Mouse (Mus musculus) liver, embryonic 14.5 days (tissue): Measurements from ENCODE around the gene Catip. TPM values are rescaled to one million over a fixed set of nuclear protein-coding genes. Genes with fewer than 3 reads are reported as not detected.
A peak's percentile ranks its signal among the peaks of the same experiment; 100 is the strongest.

Source experiments
- ATAC-seq: fragments of 200-750 bp; cut with Nextera tagmentation; 2 replicates; pipeline ENCODE4 v1.8.0; 2017; ENCODE audit warnings: moderate number of reproducible peaks, mild to moderate bottlenecking, moderate library complexity; ENCODE audit not compliant: insufficient read depth
- DNase-seq, 3 experiments: peaks; one replicate each; pipeline ENCODE4 v3.0.0-alpha.2; 2012 to 2013; ENCODE audit warnings: low read depth in 3 of 3, low spot score in 3 of 3
- H3K27ac ChIP-seq: fragments of 300-500 bp; sonication (generic); 2 replicates; pipeline ENCODE4 v1.5.1; 2014; ENCODE audit warnings: moderate library complexity, mild to moderate bottlenecking, control low read depth, inconsistent platforms
- H3K27me3 ChIP-seq: fragments of 300-500 bp; sonication (generic); 2 replicates; pipeline ENCODE4 v1.6.1; 2014; ENCODE audit warnings: mild to moderate bottlenecking, low read length, moderate library complexity; ENCODE audit not compliant: control insufficient read depth, insufficient read depth
- H3K36me3 ChIP-seq: fragments of 300-500 bp; sonication (generic); replicated peaks from 2 replicates; pipeline ENCODE4 v1.6.1; 2014; ENCODE audit warnings: low read depth; ENCODE audit not compliant: control insufficient read depth, insufficient read depth
- H3K4me1 ChIP-seq, 2 experiments: fragments of 200-500 bp in 1 of 2; fragments of 300-500 bp in 1 of 2; sonication (generic) in 1 of 2; replicated peaks; 2 replicates each; pipeline ENCODE4 v1.6.1; 2012 to 2014; ENCODE audit warnings: antibody characterized with exemption in 1 of 2, inconsistent platforms in 1 of 2, low read length in 1 of 2; ENCODE audit not compliant: control insufficient read depth in 2 of 2, insufficient read depth in 2 of 2
- H3K4me2 ChIP-seq: fragments of 300-500 bp; sonication (generic); 2 replicates; pipeline ENCODE4 v1.6.1; 2014; ENCODE audit warnings: low read depth, mild to moderate bottlenecking, control low read depth, moderate library complexity
- H3K4me3 ChIP-seq, 2 experiments: fragments of 200-500 bp in 1 of 2; fragments of 300-500 bp in 1 of 2; sonication (generic) in 1 of 2; 2 replicates each; pipeline ENCODE4 v1.5.1; 2012 to 2014; ENCODE audit warnings: low read depth in 2 of 2, low read length in 2 of 2, mild to moderate bottlenecking in 2 of 2, control low read depth in 1 of 2, inconsistent platforms in 1 of 2, moderate library complexity in 1 of 2; ENCODE audit not compliant: insufficient read depth in 1 of 2
- H3K9ac ChIP-seq: fragments of 300-500 bp; sonication (generic); replicated peaks from 2 replicates; pipeline ENCODE4 v1.6.1; 2014; ENCODE audit warnings: mild to moderate bottlenecking, control low read depth, moderate library complexity
- H3K9me3 ChIP-seq: fragments of 300-500 bp; sonication (generic); 2 replicates; pipeline ENCODE4 v1.6.1; 2016; ENCODE audit warnings: low read length, mixed read lengths; ENCODE audit not compliant: control insufficient read depth
- CTCF ChIP-seq: IDR thresholded peaks from 2 replicates; pipeline ENCODE4 v1.5.1; 2016; ENCODE audit warnings: antibody characterized with exemption, low read depth, control low read depth
- EP300 ChIP-seq: IDR thresholded peaks from 2 replicates; pipeline ENCODE4 v1.6.1; 2016; ENCODE audit warnings: antibody characterized with exemption, low read depth
- WGBS: fragments of 180-500 bp; shearing (Covaris S2); extraction: QIAGEN DNeasy Blood & Tissue Kit; methylation state at CpG from one replicate; pipeline ENCODE4 v1.1.7; 2014; ENCODE audit not compliant: insufficient replicate concordance; 5-methylcytosine and 5-hydroxymethylcytosine counted together
- polyA plus RNA-seq, 2 experiments: library from polyadenylated mRNA; depleted of rRNA in 1 of 2; stranded (reverse) in 1 of 2; unstranded in 1 of 2; fragments of >200 nt; fragmentation: Nextera tagmentation in 1 of 2; extraction: Ambion mirVana in 1 of 2; gene quantifications; 2 replicates each; pipeline versions ENCODE4 v1.2.1 to v1.2.3; 2012 to 2014

Catip gene
- polyA plus RNA-seq, 2 experiments, result 0.10 TPM; not detected in 1

GRCm38 (mm10) chr1:74383385-74383784 lies 21.5 kb downstream of the Catip start:
- ATAC-seq, result no peak
- peaks cover 5 to 25% of the 10 kb centered on the region in 2 experiments; a peak in 3 of 4 replicates for H3K4me1 ChIP-seq
- H3K4me2 ChIP-seq, result no peak overlapping the region

GRCm38 (mm10) chr1:74384525-74384924 lies 22.6 kb downstream of the Catip start:
- WGBS, result 67% methylated on average over 8 of the region's 8 CpGs
- Histone ChIP-seq H3K27me3 (no peaks in the 10 kb centered on the region), H3K4me3 (no peak overlapping the region), H3K4me2 (no peak overlapping the region), H3K27ac (no peak overlapping the region), H3K9ac (no peak overlapping the region), H3K9me3 (no peaks in the 10 kb centered on the region), H3K36me3 (no peaks in the 10 kb centered on the region), H3K4me1 (peaks cover 5 to 26% of the 10 kb centered on the region in 2 experiments; a peak in 3 of 4 replicates)
- ATAC-seq (no peak), DNase-seq (no peak)
- TF ChIP-seq CTCF (no peak), EP300 (no peak)

More at GRCm38 (mm10) chr1:74383385-74383784, 21.5 kb downstream of the Catip start:
- H3K4me3 ChIP-seq, result no peak overlapping the region
- no peak for DNase-seq
- H3K9me3 ChIP-seq, result no peaks in the 10 kb centered on the region
- 59% methylated on average over 13 of the region's 13 CpGs for WGBS
- no peak overlapping the region for H3K27ac ChIP-seq
- TF ChIP-seq EP300 (no peak), CTCF (no peak)
- H3K9ac ChIP-seq, result no peak overlapping the region
- H3K27me3 ChIP-seq, result no peaks in the 10 kb centered on the region
- no peaks in the 10 kb centered on the region for H3K36me3 ChIP-seq

- 81% methylated on average over 10 of the region's 10 CpGs for WGBS
- ATAC-seq (no peak), DNase-seq (no peak)
- TF ChIP-seq EP300 (no peak), CTCF (no peak)
- Histone ChIP-seq H3K4me1 (peaks cover 9 to 28% of the 10 kb centered on the region in 2 experiments), H3K4me3 (no peak overlapping the region), H3K27me3 (no peaks in the 10 kb centered on the region), H3K27ac (no peak overlapping the region), H3K9me3 (no peaks in the 10 kb centered on the region), H3K9ac (no peak overlapping the region), H3K4me2 (no peak overlapping the region), H3K36me3 (no peaks in the 10 kb centered on the region)
Observed at GRCm38 (mm10) chr1:74385064-74385463, 23.2 kb downstream of the Catip start.

- Histone ChIP-seq H3K9ac (no peak overlapping the region), H3K4me1 (peaks cover 14 to 31% of the 10 kb centered on the region in 2 experiments), H3K27ac (no peak overlapping the region), H3K4me3 (no peak overlapping the region), H3K9me3 (no peaks in the 10 kb centered on the region), H3K36me3 (no peaks in the 10 kb centered on the region), H3K4me2 (no peak overlapping the region), H3K27me3 (no peaks in the 10 kb centered on the region)
- no peak for TF ChIP-seq CTCF
- no peak for TF ChIP-seq EP300
- 67% methylated on average over 8 of the region's 8 CpGs for WGBS
- ATAC-seq (no peak), DNase-seq (no peak)
Observed at GRCm38 (mm10) chr1:74385531-74385930, 23.6 kb downstream of the Catip start.

GRCm38 (mm10) chr1:74386363-74386713 lies 24.4 kb downstream of the Catip start:
- H3K4me1 ChIP-seq, result peaks cover 19 to 33% of the 10 kb centered on the region in 2 experiments
- 52% methylated on average over 7 of the region's 10 CpGs for WGBS
- no peak for ATAC-seq
- no peaks in the 10 kb centered on the region for H3K27me3 ChIP-seq
- H3K36me3 ChIP-seq, result no peaks in the 10 kb centered on the region
- peak overlapping the region; percentile 70 for H3K4me2 ChIP-seq
- peak overlapping the region; percentile 75 for H3K9ac ChIP-seq
- no peak for TF ChIP-seq EP300
- TF ChIP-seq CTCF, result no peak
- peak overlapping the region; percentile 65; the same call in 1 of the 2 replicates for H3K27ac ChIP-seq
- DNase-seq, result no peak
- H3K9me3 ChIP-seq, result no peaks in the 10 kb centered on the region
- peak overlapping the region; percentile 61 to 78 for H3K4me3 ChIP-seq
